Mouse (Mus musculus) fat pad, adult 2 months (tissue): Measurements from ENCODE around the gene Borcs5.
A peak's percentile ranks its signal among the peaks of the same experiment; 100 is the strongest.

Source experiments
- DNase-seq: peaks from one replicate; pipeline ENCODE4 v3.0.0-alpha.2; 2011; ENCODE audit warnings: low read depth, low spot score; ENCODE audit errors: extremely low read depth

Borcs5 gene

DNA sequence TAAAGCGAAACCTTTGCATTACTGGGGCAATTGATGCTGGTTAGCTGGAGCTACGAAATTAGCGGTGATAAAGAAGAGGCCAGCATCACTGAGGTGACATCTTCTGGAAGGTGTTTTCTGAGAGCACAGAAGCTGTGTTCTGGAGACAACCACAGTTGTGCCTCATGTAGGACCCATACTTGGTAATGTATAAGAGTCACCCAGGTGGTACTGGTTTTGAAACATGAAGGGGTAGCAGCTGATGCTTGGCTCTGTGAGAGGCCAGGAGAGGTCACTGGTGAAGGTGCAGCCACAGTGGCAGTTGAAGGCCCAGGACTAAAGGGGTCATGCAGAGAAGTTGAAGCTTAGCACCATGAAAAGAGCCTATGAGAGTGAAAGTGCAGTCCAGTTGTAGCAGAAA is at the start of gene Borcs5:
Gene Borcs5 (plus strand): TSS at position 301 of the 400 bp plus-strand sequence.
- no peak for DNase-seq

DNA sequence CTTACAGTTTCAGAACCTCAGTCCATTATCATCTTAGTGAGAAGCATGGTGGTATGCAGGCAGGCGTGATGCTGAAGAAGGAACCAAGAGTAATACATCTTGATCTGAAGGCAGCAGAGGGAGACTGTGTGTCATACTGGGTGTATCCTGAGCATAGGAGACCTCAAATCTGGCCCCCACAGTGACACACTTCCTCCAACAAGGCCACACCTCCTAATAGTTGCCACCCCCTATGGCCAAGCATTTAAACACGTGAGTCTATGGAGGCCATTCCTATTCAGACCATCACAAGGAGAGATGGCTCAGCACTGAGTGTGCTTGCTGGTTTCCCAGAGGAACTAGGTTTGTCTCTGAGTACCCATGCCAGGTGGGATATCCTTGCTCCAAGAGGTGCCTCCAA is 47.7 kb upstream of the Borcs5 start:
- DNase-seq = no peak

DNA sequence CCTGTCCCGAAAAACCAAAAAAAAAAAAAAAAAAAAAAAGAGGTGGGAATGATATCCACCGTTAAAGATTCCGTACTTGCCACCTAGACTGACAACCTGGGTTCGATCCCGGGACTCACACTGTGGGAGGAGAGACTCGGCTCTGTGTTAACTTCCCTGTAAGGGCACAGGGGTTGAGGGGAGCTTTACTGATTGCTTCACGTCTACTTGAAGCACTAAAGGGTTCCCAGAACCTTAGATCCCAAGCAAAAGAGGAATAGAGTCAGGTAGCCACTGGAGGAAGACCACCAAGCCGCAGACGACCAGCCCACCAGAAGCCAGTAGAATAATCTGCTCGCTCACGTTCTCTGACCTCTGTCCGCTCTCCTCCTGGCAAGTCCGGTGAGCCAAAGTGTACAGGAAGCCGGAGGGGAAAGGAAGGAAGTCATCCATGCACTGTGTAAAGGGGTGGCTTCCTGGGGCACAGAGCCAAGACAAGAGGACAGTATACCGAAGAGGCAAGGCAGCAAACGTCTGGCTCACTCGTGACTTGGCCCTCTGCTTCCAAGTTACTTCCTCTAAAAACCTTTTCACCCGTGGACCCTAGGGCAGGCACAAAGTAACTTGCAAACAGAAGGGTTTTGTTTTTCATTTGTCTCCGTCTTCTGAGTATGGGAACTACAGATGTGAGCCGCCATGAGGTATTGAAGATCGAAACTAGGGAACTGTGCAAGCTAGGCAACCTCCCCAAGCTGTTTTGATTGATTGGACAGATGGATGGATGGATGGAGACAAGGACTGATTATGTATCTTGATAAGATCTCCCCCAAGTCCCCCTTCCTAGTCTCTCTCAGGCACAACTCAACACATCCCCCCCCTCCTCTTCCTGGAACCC is 44.5 kb upstream of the Borcs5 start:
- no peak for DNase-seq

DNA sequence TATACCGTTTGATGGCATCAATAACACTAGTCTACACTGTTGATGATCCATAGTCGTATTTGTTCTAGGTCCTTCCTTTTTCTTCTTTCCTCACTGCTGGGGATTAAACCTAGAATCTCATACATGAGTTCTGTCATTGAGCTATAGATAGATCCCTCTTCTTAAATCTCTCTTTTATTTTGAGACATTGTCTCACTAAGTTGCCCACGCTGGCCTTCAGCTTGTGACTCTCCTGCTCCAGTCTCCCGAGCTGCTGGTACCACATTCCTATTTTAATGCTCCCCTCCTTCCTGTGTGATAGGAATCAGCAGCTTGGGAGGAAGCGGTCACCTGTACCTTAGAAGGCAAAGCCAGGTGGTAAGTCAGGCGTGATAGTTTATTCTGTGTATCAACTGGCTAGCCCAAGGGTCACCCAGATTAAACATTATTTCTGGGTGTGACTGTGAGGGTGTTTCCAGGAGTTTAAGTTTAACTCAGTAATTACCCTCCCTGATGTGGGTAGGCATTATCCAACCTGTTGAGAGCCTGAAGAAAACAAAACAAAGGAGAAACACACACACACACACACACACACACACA is 41.6 kb upstream of the Borcs5 start:
- DNase-seq = no peak

DNA sequence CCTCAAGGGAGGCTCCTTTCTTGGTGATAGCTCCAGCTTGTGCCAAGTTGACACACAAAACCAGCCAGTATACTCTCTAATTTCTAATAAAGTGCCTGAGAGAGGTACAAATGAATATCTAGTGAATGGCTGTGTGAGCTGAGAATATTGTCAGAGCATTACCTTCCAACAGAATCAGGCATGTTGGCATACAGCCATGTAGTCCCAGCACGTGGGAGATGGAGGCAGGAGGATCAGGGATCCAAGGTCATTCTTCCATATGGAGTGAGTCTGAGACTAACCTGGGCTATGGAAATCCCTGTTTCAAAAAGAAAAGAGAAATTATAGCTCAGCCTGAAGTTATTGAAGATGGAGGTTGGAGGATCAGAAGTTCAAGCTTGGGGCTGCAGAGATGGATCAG is 40.1 kb upstream of the Borcs5 start:
- DNase-seq = no peak

DNA sequence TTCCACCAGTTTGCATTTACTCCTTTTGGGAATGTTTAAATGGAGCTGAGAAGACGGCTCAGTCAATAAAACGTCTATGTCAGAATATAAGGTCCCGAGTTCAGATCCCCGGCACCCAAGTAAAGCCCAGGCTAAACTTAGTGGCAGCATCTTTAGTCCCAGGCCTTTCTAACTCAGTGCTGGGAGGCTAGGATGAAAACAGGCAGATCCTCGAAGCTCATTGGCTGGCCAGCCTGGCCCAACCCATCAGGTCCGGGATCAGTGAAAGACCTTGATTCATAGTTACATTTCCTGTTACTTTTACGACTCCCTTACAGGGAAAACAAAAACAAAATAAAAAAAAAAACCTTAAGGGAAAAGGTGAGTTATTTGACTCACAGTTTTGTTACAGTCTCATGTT is 38.2 kb upstream of the Borcs5 start:
- DNase-seq = no peak

DNA sequence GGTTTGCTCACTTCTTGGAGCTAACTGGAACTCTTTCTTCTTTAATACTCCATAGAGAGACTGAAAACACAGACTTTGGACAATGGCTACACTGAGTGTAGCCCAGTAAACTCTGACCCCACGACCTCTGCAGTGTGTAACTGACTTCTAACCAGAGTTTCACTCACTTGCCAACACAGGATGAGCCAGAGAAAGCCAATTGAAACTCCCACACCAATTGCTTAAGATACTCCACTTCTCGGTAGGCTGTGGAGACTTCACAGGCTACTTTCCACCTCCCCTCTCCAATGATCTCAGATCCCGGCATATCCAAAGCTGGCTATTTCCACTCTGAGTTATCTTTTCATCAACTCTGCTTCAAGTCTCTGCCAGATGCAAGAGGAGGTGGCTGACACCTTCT is 37.5 kb upstream of the Borcs5 start:
- DNase-seq = no peak

DNA sequence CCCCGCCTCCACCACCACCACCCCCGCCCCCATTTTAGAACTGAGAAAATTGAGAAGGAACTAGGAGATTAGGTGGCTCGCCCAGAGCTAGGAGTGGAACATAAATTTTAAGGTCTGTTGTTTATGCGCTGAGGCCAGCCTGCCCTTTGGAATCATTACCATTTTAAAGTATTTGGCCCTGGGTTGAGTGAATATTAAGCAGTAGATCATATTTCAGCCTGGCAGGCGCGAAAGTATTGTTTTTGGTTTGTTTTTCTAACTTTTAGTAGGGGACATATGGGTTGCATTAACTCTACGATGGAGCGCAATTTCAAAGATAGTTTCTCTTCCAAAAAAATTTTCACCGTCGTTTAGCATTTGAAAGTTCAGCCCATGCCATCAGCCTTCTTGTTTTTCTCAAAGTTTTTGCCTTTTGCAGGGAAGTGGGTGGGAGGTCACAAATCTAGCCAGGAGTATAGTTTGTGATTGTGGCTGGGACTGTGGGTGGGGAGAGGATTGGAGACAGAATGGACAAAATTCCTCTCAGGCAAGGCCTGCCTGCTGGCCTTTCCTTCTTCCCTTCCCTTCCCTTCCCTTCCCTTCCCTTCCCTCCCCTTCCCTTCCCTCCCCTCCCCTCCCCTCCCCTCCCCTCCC is 36.8 kb upstream of the Borcs5 start:
- no peak for DNase-seq

DNA sequence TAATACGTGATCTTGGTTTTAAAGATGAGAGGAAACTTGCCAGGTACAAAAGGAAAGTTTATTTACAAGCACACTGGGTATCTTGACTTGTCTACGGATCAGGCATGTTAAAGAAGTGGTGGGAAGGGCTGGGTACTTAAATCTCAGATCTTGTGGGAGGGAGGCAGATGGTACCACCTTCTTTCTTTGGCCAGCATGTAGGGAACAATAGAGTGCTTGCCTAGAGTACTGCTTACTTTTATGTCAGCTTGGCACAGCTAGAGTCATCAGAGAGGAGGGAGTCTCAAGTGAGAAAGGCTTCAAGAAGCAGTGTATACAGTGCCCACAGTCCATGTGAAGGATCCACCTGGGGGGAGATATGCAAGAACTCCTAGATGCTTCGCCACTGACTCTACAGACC is 34.1 kb upstream of the Borcs5 start:
- DNase-seq = no peak

DNA sequence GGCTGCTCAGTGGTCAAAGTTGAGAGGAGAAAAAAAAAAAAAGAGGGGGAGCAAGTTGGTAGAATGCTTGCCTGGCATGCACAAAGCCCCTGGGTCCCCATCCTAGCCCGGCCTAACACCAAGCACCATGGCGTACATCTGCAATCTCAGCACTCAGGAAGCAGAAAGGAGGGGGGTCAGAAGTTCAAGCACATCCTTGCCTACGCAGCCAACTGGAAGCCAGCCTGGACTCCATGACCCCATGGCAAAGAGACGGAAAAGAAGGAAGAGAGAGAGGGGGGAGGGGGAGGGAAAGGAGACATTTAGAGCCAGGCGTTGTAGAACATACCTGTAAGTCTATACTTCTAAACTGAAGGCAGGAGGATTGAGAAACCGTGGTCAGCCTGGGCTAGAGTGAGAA is 32.8 kb upstream of the Borcs5 start:
- DNase-seq = no peak

DNA sequence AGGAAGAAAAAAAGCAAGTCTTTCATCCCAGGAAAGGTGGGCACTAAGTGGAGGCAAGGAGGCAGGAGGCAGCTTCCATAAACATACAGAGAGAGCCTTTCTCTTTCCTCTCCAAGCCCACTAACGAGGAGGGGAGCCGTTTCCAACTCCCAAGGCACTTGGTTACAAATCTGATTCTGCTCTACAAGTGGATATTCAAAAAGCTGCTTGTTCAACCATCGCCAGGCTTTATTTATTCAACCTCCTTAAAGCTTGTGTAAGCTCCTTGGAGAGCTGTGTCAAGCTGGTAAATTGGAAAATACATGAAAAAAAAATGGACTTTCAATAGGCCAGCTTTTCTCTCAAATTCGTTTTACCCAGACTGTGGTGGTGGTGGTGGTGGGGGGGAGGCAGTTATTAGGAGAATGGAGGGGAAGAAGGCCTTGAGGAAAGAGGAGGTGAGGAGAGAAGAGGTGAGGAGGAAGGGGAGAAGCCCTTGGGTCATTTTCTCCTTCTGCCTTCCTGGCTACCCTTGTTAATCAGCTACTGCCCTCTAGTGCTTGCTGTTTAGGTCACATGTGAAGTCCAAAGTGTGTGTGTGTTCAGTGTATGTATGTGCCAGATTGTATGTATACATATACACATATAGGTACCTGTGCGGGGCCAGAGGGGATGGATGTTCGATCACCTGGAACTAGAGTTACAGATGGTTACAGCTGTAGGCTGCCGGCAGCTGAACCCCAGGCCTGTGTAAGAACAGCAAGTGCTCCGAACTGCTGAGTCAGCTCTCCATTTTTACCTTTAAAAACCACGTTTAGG is 32.2 kb upstream of the Borcs5 start:
- no peak for DNase-seq

DNA sequence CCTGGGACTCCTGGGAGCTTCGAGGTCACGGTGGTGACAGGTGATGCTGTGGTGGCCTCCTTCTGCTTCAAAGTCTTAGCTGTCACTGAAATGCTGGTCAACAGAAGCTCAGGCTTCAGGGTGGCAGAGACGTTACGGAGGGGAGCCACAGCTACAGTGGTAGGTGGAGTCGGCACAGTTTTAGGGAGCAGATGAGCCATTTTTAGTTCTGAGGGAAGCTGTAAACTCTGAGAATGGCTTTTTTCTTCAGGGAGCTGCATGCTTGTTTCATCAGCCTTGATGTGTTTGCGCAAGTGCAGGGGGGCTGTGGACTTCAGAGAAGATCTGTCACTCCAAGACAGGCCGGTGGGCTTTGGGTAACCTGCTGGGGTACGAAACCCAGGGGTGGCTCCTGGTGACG is 28.9 kb upstream of the Borcs5 start:
- no peak for DNase-seq

DNA sequence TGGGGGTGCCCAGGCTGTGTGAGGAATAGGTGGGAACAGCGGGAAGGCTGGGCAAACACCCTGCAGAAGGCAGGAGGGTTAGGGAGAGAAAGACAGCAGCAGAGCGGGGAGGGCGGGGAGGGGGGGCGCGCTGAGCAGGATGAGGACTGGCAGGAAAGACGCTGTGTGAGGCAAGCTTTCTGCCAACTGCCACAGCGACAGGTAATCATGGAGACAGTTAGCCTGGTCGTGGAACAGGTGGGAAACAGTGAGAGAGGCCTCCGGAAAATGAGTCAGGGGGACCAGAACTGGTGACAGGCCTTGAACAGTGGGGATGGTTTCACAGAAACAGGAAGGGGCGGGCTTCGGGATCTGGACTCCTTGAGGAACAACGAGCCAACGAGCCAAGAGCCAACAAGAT is 27.4 kb upstream of the Borcs5 start:
- DNase-seq = no peak

DNA sequence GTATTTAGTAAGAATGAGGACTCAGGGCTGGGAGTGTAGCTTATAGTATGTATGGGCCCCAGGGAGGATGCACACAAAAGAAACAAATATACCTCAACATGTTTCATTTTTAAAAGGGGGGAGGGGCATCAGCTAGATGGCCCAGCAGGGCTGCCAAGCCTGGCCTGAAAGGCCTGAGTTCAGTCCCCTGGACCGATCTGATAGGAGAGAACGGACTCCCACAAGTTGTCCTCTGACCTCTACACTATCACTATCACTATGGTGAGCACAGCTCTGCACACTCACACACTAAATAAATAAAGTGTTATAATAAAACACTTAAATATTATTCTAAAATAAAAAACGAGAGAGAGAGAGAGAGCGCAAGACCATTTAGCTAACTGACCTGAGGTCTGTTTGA is 25.0 kb upstream of the Borcs5 start:
- DNase-seq = no peak

DNA sequence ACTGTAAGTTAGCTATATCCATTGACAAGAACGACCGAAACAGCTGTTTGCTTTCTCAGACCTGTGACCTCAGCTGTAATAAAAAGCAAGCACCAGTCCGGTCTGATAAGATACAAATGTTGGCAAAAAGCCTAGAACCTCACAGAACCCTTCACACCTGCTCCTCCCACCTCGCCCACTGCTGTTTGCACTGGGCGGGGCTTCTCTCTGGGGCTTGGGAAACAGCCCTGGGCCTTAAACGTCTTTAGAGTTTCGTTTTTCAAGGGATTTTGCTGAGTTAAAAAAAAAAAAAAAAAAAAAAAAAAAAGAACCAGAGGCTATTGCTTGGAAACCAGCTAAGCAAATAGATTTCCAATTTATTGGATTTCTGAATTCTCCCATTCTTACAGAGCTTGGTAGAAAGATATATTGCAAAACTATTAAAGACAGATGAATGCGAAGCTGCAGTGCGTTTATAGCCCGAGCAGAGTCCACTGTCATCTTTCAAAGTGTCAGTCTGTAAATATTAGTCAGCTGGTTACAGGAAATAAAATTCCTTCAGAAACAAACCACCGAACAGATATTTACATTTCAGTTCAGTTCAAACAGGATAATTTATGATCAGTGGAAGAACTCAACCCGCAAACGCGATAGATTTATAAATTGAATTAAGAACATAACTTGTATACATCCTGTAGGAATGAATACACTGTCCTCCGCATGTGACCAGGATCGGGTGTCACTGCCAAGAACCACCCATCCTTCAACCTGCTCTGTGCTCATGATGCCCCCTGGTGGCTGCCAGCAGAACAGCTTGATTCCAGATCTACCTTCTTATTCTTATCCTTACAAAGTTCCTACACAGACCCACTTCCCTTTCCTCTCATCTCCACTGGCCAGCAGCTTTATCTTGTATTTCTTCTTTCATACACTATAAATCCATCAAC is 24.3 kb upstream of the Borcs5 start:
- peak; percentile 30 for DNase-seq

DNA sequence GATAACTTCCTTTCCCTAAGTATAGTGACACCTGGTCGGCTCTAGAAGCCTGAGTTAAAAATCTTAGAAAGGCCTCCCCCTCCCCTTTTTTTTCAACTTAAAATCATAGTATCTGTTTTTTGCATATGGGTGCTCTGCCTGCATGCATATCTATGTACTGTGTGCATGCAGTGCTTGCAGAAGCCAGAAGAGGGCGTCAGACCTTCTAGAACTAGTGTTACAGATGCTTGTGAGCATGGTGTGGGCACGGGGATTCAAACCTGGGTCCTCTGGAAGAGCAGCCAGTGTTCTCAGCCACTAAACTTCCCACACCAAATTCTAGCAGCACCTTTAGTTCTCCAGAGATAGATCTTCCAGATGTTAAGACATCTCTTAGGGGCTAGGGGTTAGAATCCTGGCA is 21.7 kb upstream of the Borcs5 start:
- DNase-seq = no peak

DNA sequence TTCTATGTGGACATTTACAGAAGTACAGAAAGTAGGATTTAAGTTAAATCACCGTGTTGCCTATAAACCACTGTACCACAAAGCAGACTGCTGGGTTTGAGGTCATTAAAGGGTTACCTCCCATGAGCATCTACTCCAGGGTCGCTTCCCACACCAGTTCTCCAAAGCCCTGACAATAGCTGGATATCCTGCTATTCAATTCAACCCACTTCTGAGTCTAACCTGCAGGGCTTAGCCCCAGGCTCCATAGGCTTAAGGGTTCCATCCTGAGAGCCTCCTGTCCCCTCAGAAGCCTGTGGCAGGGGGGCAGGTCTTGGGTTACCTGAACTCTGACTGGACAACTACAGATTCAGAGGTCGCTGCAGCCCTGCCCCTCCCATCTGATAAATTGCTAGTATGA is 19.2 kb upstream of the Borcs5 start:
- no peak for DNase-seq

DNA sequence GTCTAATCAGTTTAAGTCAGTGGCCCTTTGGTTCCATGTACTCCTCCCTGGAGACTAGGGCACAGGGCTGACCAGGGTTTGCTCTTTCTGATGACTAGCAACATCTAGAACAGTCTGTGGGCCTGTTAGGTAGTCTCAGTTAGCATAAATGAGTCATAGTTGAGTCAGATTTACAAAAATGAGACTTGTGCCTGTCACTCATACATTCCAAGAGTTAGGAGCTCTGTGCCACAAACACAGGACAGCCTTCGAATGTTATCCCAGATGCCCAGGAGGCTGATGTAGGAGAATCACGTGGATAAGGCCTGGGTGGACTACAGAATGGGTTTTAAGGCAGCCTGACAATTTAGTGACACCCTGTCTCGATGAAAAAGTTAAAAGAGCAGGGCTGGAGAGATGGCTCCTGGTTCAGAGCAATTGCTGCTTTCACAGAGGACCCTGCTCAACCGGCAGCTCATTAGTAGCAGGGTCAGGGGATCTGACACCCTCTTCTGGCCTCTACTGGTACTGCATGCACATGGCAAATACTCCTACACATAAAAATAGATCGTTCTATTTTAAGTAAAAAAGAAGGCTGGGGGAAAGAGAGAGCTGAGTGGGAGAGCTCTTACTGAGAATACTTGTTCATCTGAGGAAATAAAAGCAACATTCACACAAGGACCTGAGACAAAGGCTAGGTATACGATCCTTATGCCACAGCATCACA is 18.3 kb upstream of the Borcs5 start:
- no peak for DNase-seq

DNA sequence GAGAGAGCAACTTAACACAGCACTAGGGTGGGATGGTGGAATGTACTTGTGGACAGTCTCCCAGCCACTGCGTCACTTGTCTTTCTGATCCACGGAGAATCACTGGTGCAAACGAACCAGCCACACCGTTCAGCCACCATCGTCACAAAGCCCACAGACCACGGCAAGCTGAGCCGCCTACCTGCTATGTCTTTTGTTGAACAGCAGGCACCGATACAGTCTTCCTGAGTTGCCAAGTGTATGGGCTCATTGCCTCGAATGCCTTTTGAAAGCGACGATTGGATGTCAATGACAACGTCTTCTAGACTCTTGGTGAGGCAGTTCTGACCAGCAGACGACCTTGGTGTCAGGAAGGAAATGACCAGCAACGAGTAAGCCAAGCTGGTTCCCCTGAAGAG is 17.8 kb upstream of the Borcs5 start:
- DNase-seq = no peak

DNA sequence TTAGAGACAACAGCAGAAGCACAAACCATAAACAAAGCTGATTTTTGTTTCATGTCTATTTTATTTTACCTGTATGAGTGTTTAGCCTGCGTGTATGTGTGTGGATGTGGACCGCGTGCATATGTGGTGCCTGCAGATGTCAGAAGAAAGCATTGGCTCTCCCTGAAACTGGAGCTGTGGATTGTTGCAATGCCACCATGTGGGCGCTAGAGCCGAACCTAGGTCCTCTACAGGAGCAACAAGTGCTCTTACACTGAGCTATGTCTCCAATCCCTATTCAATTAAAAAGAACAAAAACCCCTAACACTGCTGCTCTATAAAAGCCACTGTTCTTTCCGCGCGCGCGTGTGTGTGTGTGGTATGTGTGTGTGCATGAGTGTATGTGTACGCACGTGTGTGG is 13.9 kb upstream of the Borcs5 start:
- DNase-seq = no peak
